Mouse (Mus musculus) forebrain, embryonic 10.5 days (tissue): ENCODE results near the gene Mlip. TPM values are rescaled to one million over a fixed set of nuclear protein-coding genes. Genes with fewer than 3 reads are reported as not detected.
"Not testable (repeated sequence)": the region's sequence is repeated elsewhere in the genome, so short reads cannot be mapped to it uniquely, and the experiment has no call there.

Source experiments
- DNase-seq: peaks from one replicate; pipeline ENCODE4 v3.0.0-alpha.2; 2017; ENCODE audit warnings: low spot score; ENCODE audit errors: extremely low spot score
- H3K27ac ChIP-seq: fragments of 300-500 bp; sonication (generic); 2 replicates; pipeline ENCODE4 v1.5.1; 2016; ENCODE audit warnings: mild to moderate bottlenecking
- H3K27me3 ChIP-seq: fragments of 300-500 bp; sonication (generic); 2 replicates; pipeline ENCODE4 v1.6.1; 2016; ENCODE audit warnings: mild to moderate bottlenecking; ENCODE audit not compliant: poor library complexity, severe bottlenecking
- H3K36me3 ChIP-seq: fragments of 300-500 bp; sonication (generic); replicated peaks from 2 replicates; pipeline ENCODE4 v1.6.1; 2016; ENCODE audit warnings: mild to moderate bottlenecking, moderate library complexity
- H3K4me1 ChIP-seq: fragments of 300-500 bp; sonication (generic); 2 replicates; pipeline ENCODE4 v1.6.1; 2016
- H3K4me3 ChIP-seq: fragments of 300-500 bp; sonication (generic); 2 replicates; pipeline ENCODE4 v1.5.1; 2016; ENCODE audit warnings: mild to moderate bottlenecking, moderate library complexity
- H3K9me3 ChIP-seq: fragments of 300-500 bp; sonication (generic); 2 replicates; pipeline ENCODE4 v1.6.1; 2016; ENCODE audit warnings: mild to moderate bottlenecking, moderate library complexity
- WGBS: fragments of 180-500 bp; shearing (Covaris S2); methylation state at CpG from one replicate; pipeline ENCODE4 v1.1.7; 2016; 5-methylcytosine and 5-hydroxymethylcytosine counted together
- polyA plus RNA-seq: library from polyadenylated mRNA; unstranded; fragments of >200 nt; fragmentation: Nextera tagmentation; extraction: Ambion mirVana; gene quantifications from 2 replicates; pipeline ENCODE4 v1.2.1, GENCODE M21; 2016

Gene Mlip
- polyA plus RNA-seq, 1 experiment from 2014 or later = not detected

- over 99% methylated on average over 3 of the region's 3 CpGs for WGBS
- no peak for DNase-seq
- Histone ChIP-seq H3K27me3 (no peaks in the 10 kb centered on the region), H3K9me3 (no peaks in the 10 kb centered on the region), H3K36me3 (no peaks in the 10 kb centered on the region), H3K27ac (no peak overlapping the region), H3K4me3 (no peak overlapping the region), H3K4me1 (no peaks in the 10 kb centered on the region)
Measured at GRCm38 (mm10) chr9:77148518-77149257, 204.1 kb downstream of the Mlip start.

GRCm38 (mm10) chr9:77119735-77120134 lies 233.0 kb downstream of the Mlip start:
- DNase-seq = no peak
- Histone ChIP-seq H3K4me3 (no peak overlapping the region), H3K36me3 (no peaks in the 10 kb centered on the region), H3K9me3 (no peaks in the 10 kb centered on the region), H3K27ac (no peak overlapping the region), H3K27me3 (no peaks in the 10 kb centered on the region; the same call in 1 of the 2 replicates), H3K4me1 (no peaks in the 10 kb centered on the region)
- WGBS = 83% methylated on average over 1 of the region's 1 CpGs

- no peak overlapping the region for H3K4me3 ChIP-seq
- DNase-seq = no peak
- H3K4me1 ChIP-seq = no peaks in the 10 kb centered on the region
- H3K9me3 ChIP-seq = no peaks in the 10 kb centered on the region
- 88% methylated on average over 1 of the region's 1 CpGs for WGBS
- H3K27ac ChIP-seq = no peak overlapping the region
- H3K27me3 ChIP-seq = no peaks in the 10 kb centered on the region
- H3K36me3 ChIP-seq = no peaks in the 10 kb centered on the region
Measured at GRCm38 (mm10) chr9:77096886-77097285, 255.9 kb downstream of the Mlip start.

GRCm38 (mm10) chr9:77083221-77083620 lies 269.5 kb downstream of the Mlip start:
- not testable (repeated sequence) for DNase-seq, H3K36me3 ChIP-seq, H3K27ac ChIP-seq, H3K9me3 ChIP-seq, H3K4me1 ChIP-seq, H3K4me3 ChIP-seq, H3K27me3 ChIP-seq
- WGBS = 90% methylated on average over 1 of the region's 1 CpGs

- Histone ChIP-seq H3K27ac (no peak overlapping the region), H3K9me3 (no peaks in the 10 kb centered on the region), H3K27me3 (no peaks in the 10 kb centered on the region), H3K36me3 (no peaks in the 10 kb centered on the region), H3K4me1 (no peaks in the 10 kb centered on the region), H3K4me3 (no peak overlapping the region)
- DNase-seq = no peak
- WGBS = 76% methylated on average over 2 of the region's 2 CpGs
Measured at GRCm38 (mm10) chr9:77071676-77072075, 281.1 kb downstream of the Mlip start.

- H3K9me3 ChIP-seq = no peaks in the 10 kb centered on the region
- no peaks in the 10 kb centered on the region for H3K4me1 ChIP-seq
- no peaks in the 10 kb centered on the region for H3K36me3 ChIP-seq
- no peak overlapping the region for H3K4me3 ChIP-seq
- no peaks in the 10 kb centered on the region for H3K27me3 ChIP-seq
- no peak overlapping the region for H3K27ac ChIP-seq
- DNase-seq = no peak
- WGBS = 89% methylated on average over 4 of the region's 4 CpGs
Measured at GRCm38 (mm10) chr9:77056611-77057010, 296.2 kb downstream of the Mlip start.

- Histone ChIP-seq H3K4me1 (no peaks in the 10 kb centered on the region), H3K4me3 (no peak overlapping the region), H3K9me3 (no peaks in the 10 kb centered on the region), H3K36me3 (no peaks in the 10 kb centered on the region), H3K27ac (no peak overlapping the region), H3K27me3 (no peaks in the 10 kb centered on the region)
- WGBS = 87% methylated on average over 9 of the region's 9 CpGs
- DNase-seq = no peak
Measured at GRCm38 (mm10) chr9:77054426-77055193, 298.2 kb downstream of the Mlip start.

Other genes starting within 250 kb of the Mlip start
- gene Lrrc1, start 191.9 kb upstream of the Mlip start, polyA plus RNA-seq = 14.4 and 15.9 TPM in 2 replicates